Mouse (Mus musculus): ENCODE data around the gene Rbpms2.

DNA sequence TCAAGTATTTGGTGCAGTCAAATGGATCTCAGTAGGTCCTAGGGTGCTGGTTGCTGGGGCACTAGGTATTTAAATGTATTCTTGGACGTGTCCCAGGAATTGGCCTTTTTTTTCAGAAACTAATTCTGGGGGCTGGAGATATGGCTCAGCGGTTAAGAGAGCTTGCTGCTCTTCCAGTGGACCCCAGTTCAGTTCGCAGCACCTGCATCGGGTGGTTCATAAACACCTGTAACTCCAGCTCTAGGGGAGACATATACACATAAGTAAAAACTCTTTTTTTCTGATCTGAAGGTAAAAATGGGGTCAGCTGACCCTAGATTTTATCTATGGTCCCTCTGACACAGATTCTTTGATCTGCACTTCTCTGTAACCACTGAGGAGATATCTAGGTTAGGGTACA, 8.3 kb upstream of the Rbpms2 start:
- TF ChIP-seq POLR2A (IDR thresholded peaks at IDR 0.05; ENCODE audit: borderline replicate concordance, control insufficient read depth, low read depth, low read length): no peak
- TF ChIP-seq CTCF (IDR thresholded peaks at IDR 0.05; ENCODE audit: control insufficient read depth, insufficient read depth, low read length): no peak

Measured in bone marrow, adult 2 months (tissue).